Mouse (Mus musculus) limb, embryonic 13.5 days (tissue): ENCODE data around the gene Eloa. TPM values are rescaled to one million over a fixed set of nuclear protein-coding genes. Genes with fewer than 3 reads are reported as not detected.
A peak's percentile ranks its signal among the peaks of the same experiment; 100 is the strongest.
"Not testable (repeated sequence)": the region's sequence is repeated elsewhere in the genome, so short reads cannot be mapped to it uniquely, and the experiment has no call there.

Experiments used
- ATAC-seq: fragments of 200-750 bp; cut with Nextera tagmentation; 2 replicates; pipeline ENCODE4 v1.8.0; 2017; ENCODE audit warnings: low read depth, moderate number of reproducible peaks, moderate TSS enrichment; ENCODE audit not compliant: low FRiP score
- H3K27ac ChIP-seq: fragments of 300-500 bp; sonication (generic); 2 replicates; pipeline ENCODE4 v1.5.1; 2015; ENCODE audit warnings: inconsistent platforms, mild to moderate bottlenecking, moderate library complexity
- H3K27me3 ChIP-seq: fragments of 300-500 bp; sonication (generic); 2 replicates; pipeline ENCODE4 v1.6.1; 2015; ENCODE audit warnings: mild to moderate bottlenecking, inconsistent platforms
- H3K36me3 ChIP-seq: fragments of 300-500 bp; sonication (generic); 2 replicates; pipeline ENCODE4 v1.6.1; 2015; ENCODE audit warnings: inconsistent platforms, mild to moderate bottlenecking, moderate library complexity
- H3K4me1 ChIP-seq: fragments of 300-500 bp; sonication (generic); 2 replicates; pipeline ENCODE4 v1.6.1; 2015; ENCODE audit warnings: inconsistent platforms
- H3K4me2 ChIP-seq: fragments of 300-500 bp; sonication (generic); replicated peaks from 2 replicates; pipeline ENCODE4 v1.6.1; 2015; ENCODE audit warnings: inconsistent platforms, mild to moderate bottlenecking, moderate library complexity
- H3K4me3 ChIP-seq: fragments of 300-500 bp; sonication (generic); 2 replicates; pipeline ENCODE4 v1.5.1; 2015; ENCODE audit warnings: moderate library complexity, mild to moderate bottlenecking, inconsistent platforms
- H3K9ac ChIP-seq: fragments of 300-500 bp; sonication (generic); 2 replicates; pipeline ENCODE4 v1.6.1; 2015; ENCODE audit warnings: mild to moderate bottlenecking, inconsistent platforms
- H3K9me3 ChIP-seq: fragments of 300-500 bp; sonication (generic); 2 replicates; pipeline ENCODE4 v1.6.1; 2016; ENCODE audit warnings: inconsistent platforms
- WGBS: fragments of 180-500 bp; shearing (Covaris S2); methylation state at CpG from one replicate; pipeline ENCODE4 v1.1.7; 2015; 5-methylcytosine and 5-hydroxymethylcytosine counted together
- polyA plus RNA-seq: library from polyadenylated mRNA; unstranded; fragments of >200 nt; fragmentation: Nextera tagmentation; extraction: Ambion mirVana; gene quantifications from 2 replicates; pipeline ENCODE4 v1.2.1, GENCODE M21; 2015

Eloa gene
- polyA plus RNA-seq, 1 experiment from 2014 or later, result 45.1 TPM

- 67% methylated on average over 9 of the region's 9 CpGs for WGBS
- H3K27me3 ChIP-seq, result no peaks in the 10 kb centered on the region
- peaks cover 32% of the 10 kb centered on the region for H3K36me3 ChIP-seq
- peak overlapping the region; percentile 96; the same call in 1 of the 2 replicates for H3K9ac ChIP-seq
- no peak for ATAC-seq
- H3K4me2 ChIP-seq, result peak overlapping the region; percentile 90
- H3K27ac ChIP-seq, result peak overlapping the region; percentile 81
- H3K4me1 ChIP-seq, result peaks cover 16% of the 10 kb centered on the region
- H3K9me3 ChIP-seq, result no peaks in the 10 kb centered on the region
- H3K4me3 ChIP-seq, result peak overlapping the region; percentile 96
Measured at GRCm38 (mm10) chr4:135987714-135988113, 33.8 kb downstream of the Eloa start.

GRCm38 (mm10) chr4:135986943-135987710 is 34.4 kb downstream of the Eloa start, which contains the start of gene Pithd1:
Gene Pithd1 (minus strand): TSS chr4:135987264.
- Histone ChIP-seq H3K9me3 (no peaks in the 10 kb centered on the region), H3K27ac (peak within 1 kb of the TSS; percentile 81), H3K4me3 (peak within 1 kb of the TSS; percentile 96), H3K4me1 (peaks cover 16% of the 10 kb centered on the region), H3K27me3 (no peaks in the 10 kb centered on the region), H3K4me2 (peak within 1 kb of the TSS; percentile 90), H3K9ac (peak within 1 kb of the TSS; percentile 96), H3K36me3 (peaks cover 37% of the 10 kb centered on the region)
- ATAC-seq, result peak; percentile 87
- WGBS, result under 1% methylated on average over 71 of the region's 81 CpGs

GRCm38 (mm10) chr4:135986301-135986942 is 35.1 kb downstream of the Eloa start:
- peak overlapping the region; percentile 96 for H3K9ac ChIP-seq
- no peak for ATAC-seq
- peak overlapping the region; percentile 90 for H3K4me2 ChIP-seq
- H3K36me3 ChIP-seq, result peaks cover 43% of the 10 kb centered on the region
- WGBS, result 8% methylated on average over 23 of the region's 23 CpGs
- H3K27ac ChIP-seq, result peak overlapping the region; percentile 81; the same call in 1 of the 2 replicates
- no peaks in the 10 kb centered on the region for H3K27me3 ChIP-seq
- H3K4me1 ChIP-seq, result peaks cover 16% of the 10 kb centered on the region
- no peaks in the 10 kb centered on the region for H3K9me3 ChIP-seq
- peak overlapping the region; percentile 96 for H3K4me3 ChIP-seq

GRCm38 (mm10) chr4:135985769-135986168 is 35.8 kb downstream of the Eloa start:
- H3K4me1 ChIP-seq, result peaks cover 16% of the 10 kb centered on the region
- no peak overlapping the region for H3K27ac ChIP-seq
- 88% methylated on average over 7 of the region's 7 CpGs for WGBS
- H3K9ac ChIP-seq, result peak overlapping the region; percentile 96
- peak overlapping the region; percentile 96 for H3K4me3 ChIP-seq
- H3K27me3 ChIP-seq, result no peaks in the 10 kb centered on the region
- peak overlapping the region; percentile 90 for H3K4me2 ChIP-seq
- no peaks in the 10 kb centered on the region for H3K9me3 ChIP-seq
- no peak for ATAC-seq
- H3K36me3 ChIP-seq, result peaks cover 49% of the 10 kb centered on the region

- Histone ChIP-seq H3K4me2 (peak overlapping the region; percentile 90; the same call in 1 of the 2 replicates), H3K36me3 (peaks cover 54% of the 10 kb centered on the region), H3K4me3 (peak overlapping the region; percentile 96), H3K9me3 (no peaks in the 10 kb centered on the region), H3K27ac (no peak overlapping the region), H3K27me3 (no peaks in the 10 kb centered on the region), H3K4me1 (peaks cover 16% of the 10 kb centered on the region), H3K9ac (no peak overlapping the region)
- no peak for ATAC-seq
- WGBS, result 91% methylated on average over 5 of the region's 5 CpGs
Measured at GRCm38 (mm10) chr4:135985193-135985592, 36.4 kb downstream of the Eloa start.

- no peak for ATAC-seq
- WGBS, result 87% methylated on average over 5 of the region's 5 CpGs
- peaks cover 54% of the 10 kb centered on the region for H3K36me3 ChIP-seq
Measured at GRCm38 (mm10) chr4:135984556-135984955, 37.0 kb downstream of the Eloa start.

GRCm38 (mm10) chr4:135981524-135982063 is 40.0 kb downstream of the Eloa start:
- Histone ChIP-seq H3K9ac (no peak overlapping the region), H3K4me1 (peaks cover 10% of the 10 kb centered on the region), H3K4me3 (no peak overlapping the region), H3K36me3 (peaks cover 79% of the 10 kb centered on the region), H3K27ac (no peak overlapping the region), H3K4me2 (no peak overlapping the region), H3K9me3 (no peaks in the 10 kb centered on the region), H3K27me3 (no peaks in the 10 kb centered on the region)
- ATAC-seq, result no peak
- WGBS, result 65% methylated on average over 7 of the region's 7 CpGs

More at GRCm38 (mm10) chr4:135984556-135984955, 37.0 kb downstream of the Eloa start:
- 0 out of 2 replicates have a peak overlapping the region, but pooled peaks have one; percentile 3 for H3K4me3 ChIP-seq
- no peak overlapping the region for H3K4me2 ChIP-seq
- H3K27me3 ChIP-seq, result no peaks in the 10 kb centered on the region
- H3K27ac ChIP-seq, result no peak overlapping the region
- no peaks in the 10 kb centered on the region for H3K9me3 ChIP-seq
- peaks cover 16% of the 10 kb centered on the region for H3K4me1 ChIP-seq
- no peak overlapping the region for H3K9ac ChIP-seq

GRCm38 (mm10) chr4:135980223-135980622 is 41.3 kb downstream of the Eloa start:
- H3K9ac ChIP-seq, H3K4me2 ChIP-seq, H3K4me1 ChIP-seq, H3K27me3 ChIP-seq, H3K4me3 ChIP-seq, H3K9me3 ChIP-seq, H3K27ac ChIP-seq, ATAC-seq: not testable (repeated sequence)
- H3K36me3 ChIP-seq, result peaks cover 86% of the 10 kb centered on the region
- 92% methylated on average over 5 of the region's 5 CpGs for WGBS

- Histone ChIP-seq H3K27ac (no peak overlapping the region), H3K4me3 (no peak overlapping the region), H3K27me3 (no peaks in the 10 kb centered on the region), H3K36me3 (peaks cover 60% of the 10 kb centered on the region), H3K9me3 (no peaks in the 10 kb centered on the region), H3K4me1 (peaks cover 15% of the 10 kb centered on the region), H3K4me2 (no peak overlapping the region), H3K9ac (no peak overlapping the region)
- WGBS, result 92% methylated on average over 12 of the region's 12 CpGs
- ATAC-seq, result no peak
Measured at GRCm38 (mm10) chr4:135976146-135976545, 45.4 kb downstream of the Eloa start.

- H3K9ac ChIP-seq, result peak overlapping the region; percentile 96; the same call in 1 of the 2 replicates
- H3K4me3 ChIP-seq, result peak overlapping the region; percentile 100
- no peak overlapping the region for H3K27ac ChIP-seq
- WGBS, result 70% methylated on average over 13 of the region's 13 CpGs
- no peaks in the 10 kb centered on the region for H3K9me3 ChIP-seq
- ATAC-seq, result no peak
- H3K4me1 ChIP-seq, result peaks cover 20% of the 10 kb centered on the region
- H3K27me3 ChIP-seq, result no peaks in the 10 kb centered on the region
- H3K4me2 ChIP-seq, result peak overlapping the region; percentile 98
- H3K36me3 ChIP-seq, result peaks cover 61% of the 10 kb centered on the region
Measured at GRCm38 (mm10) chr4:135972911-135973811, 48.4 kb downstream of the Eloa start.

GRCm38 (mm10) chr4:135972556-135972906 is 49.0 kb downstream of the Eloa start, which contains the start of gene Lypla2:
Gene Lypla2 (minus strand): TSS chr4:135972626.
- H3K4me2 ChIP-seq, result peak within 1 kb of the TSS; percentile 98
- peak within 1 kb of the TSS; percentile 58; the same call in 1 of the 2 replicates for H3K27ac ChIP-seq
- no peaks in the 10 kb centered on the region for H3K27me3 ChIP-seq
- H3K9me3 ChIP-seq, result no peaks in the 10 kb centered on the region
- peak; percentile 86 for ATAC-seq
- peak within 1 kb of the TSS; percentile 96 for H3K9ac ChIP-seq
- peak within 1 kb of the TSS; percentile 100 for H3K4me3 ChIP-seq
- WGBS, result under 1% methylated on average over 19 of the region's 19 CpGs
- peaks cover 63% of the 10 kb centered on the region for H3K36me3 ChIP-seq
- H3K4me1 ChIP-seq, result peaks cover 20% of the 10 kb centered on the region
